Mouse (Mus musculus) lung, adult 2 months (tissue): ENCODE measurements around the gene Cacng3.

Source experiments
- CTCF ChIP-seq: fragments of 200-500 bp; IDR thresholded peaks from 2 replicates; pipeline ENCODE4 v1.5.1; 2011; ENCODE audit warnings: mild to moderate bottlenecking, low read length, control low read depth; ENCODE audit not compliant: insufficient read depth
- POLR2A ChIP-seq: fragments of 200-500 bp; IDR thresholded peaks from 2 replicates; pipeline ENCODE4 v1.6.1; 2011; ENCODE audit warnings: low read depth, mild to moderate bottlenecking, control low read depth, low read length, borderline replicate concordance; ENCODE audit errors: extremely low read depth

DNA sequence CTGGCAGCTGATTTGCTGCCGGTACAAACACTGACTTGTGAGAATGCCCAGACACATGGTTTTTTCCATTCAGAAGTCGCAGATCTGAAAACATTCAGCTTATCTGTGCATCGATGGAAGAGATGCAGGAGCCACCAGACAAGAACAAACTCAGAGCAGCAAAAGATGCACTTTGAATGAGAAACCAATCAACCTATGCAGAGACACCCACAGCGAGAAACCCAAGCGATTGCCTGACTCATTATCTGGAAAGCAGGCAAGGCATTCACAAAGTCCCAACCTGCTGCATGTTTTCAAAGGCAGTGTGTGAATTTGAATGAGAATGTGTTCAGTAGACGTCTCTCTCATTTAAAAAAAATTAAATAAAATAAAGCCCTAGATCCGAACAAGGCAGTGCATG is 4.9 kb downstream of the Cacng3 start:
- TF ChIP-seq CTCF (no peak), POLR2A (no peak)
